Mouse (Mus musculus): ENCODE results near the gene Abca8b.

DNA sequence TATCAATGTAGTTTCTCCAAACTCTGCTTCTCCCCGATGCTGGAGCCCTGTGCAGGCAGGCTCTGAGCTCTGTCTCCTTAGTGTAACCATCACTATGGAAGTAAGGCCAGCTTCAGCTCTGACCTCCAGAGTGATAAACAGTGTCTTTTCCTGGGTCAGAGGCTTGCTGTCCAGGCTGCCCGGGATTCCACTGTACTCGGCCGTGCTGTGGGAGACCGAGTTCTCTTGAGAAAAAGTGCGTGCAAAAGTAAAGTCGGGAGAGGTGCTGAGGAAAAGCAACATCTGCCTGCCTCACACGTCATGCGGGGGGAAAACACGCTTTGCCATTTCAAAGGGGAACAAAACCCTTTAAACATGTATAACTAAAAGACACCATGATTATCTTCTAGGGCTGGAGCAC lies 79.0 kb downstream of the Abca8b start:
- TF ChIP-seq GATA1 (IDR thresholded peaks at IDR 0.05; ENCODE audit: low read length) (no peak), TAL1 (IDR thresholded peaks at IDR 0.05; ENCODE audit: low read length) (no peak)

Measured in erythroblast, embryonic 14.5 days (primary cell).